Mouse (Mus musculus) intestine, postnatal 0 days (tissue): ENCODE data around the gene Rab19. TPM values are rescaled to one million over a fixed set of nuclear protein-coding genes. Genes with fewer than 3 reads are reported as not detected.
A peak's percentile ranks its signal among the peaks of the same experiment; 100 is the strongest.

Experiments used
- ATAC-seq: fragments of 200-750 bp; cut with Nextera tagmentation; 2 replicates; pipeline ENCODE4 v1.8.0; 2017; ENCODE audit warnings: mild to moderate bottlenecking, moderate TSS enrichment, moderate library complexity
- H3K27ac ChIP-seq: fragments of 300-500 bp; sonication (generic); 2 replicates; pipeline ENCODE4 v1.5.1; 2014; ENCODE audit warnings: mild to moderate bottlenecking, low read depth, low read length, moderate library complexity
- H3K27me3 ChIP-seq: fragments of 300-500 bp; sonication (generic); replicated peaks from 2 replicates; pipeline ENCODE4 v1.6.1; 2014; ENCODE audit warnings: low read length, mixed read lengths; ENCODE audit not compliant: control insufficient read depth, insufficient read depth
- H3K36me3 ChIP-seq: fragments of 300-500 bp; sonication (generic); 2 replicates; pipeline ENCODE4 v1.6.1; 2014; ENCODE audit warnings: mild to moderate bottlenecking, moderate library complexity; ENCODE audit not compliant: control insufficient read depth, insufficient read depth
- H3K4me1 ChIP-seq: fragments of 300-500 bp; sonication (generic); replicated peaks from 2 replicates; pipeline ENCODE4 v1.6.1; 2014; ENCODE audit warnings: antibody characterized with exemption, low read length, mixed read lengths; ENCODE audit not compliant: control insufficient read depth, insufficient read depth
- H3K4me2 ChIP-seq: fragments of 300-500 bp; sonication (generic); replicated peaks from 2 replicates; pipeline ENCODE4 v1.6.1; 2014; ENCODE audit warnings: low read depth, mild to moderate bottlenecking, moderate library complexity
- H3K4me3 ChIP-seq: fragments of 300-500 bp; sonication (generic); 2 replicates; pipeline ENCODE4 v1.5.1; 2014; ENCODE audit warnings: low read depth, low read length
- H3K9ac ChIP-seq: fragments of 300-500 bp; sonication (generic); 2 replicates; pipeline ENCODE4 v1.6.1; 2014; ENCODE audit warnings: mild to moderate bottlenecking, low read depth, low read length
- H3K9me3 ChIP-seq: fragments of 300-500 bp; sonication (generic); 2 replicates; pipeline ENCODE4 v1.6.1; 2016; ENCODE audit warnings: mixed run types; ENCODE audit not compliant: control insufficient read depth
- CTCF ChIP-seq: sonication (generic); IDR thresholded peaks from 2 replicates; pipeline ENCODE4 v1.5.1; 2016; ENCODE audit warnings: low read depth, mild to moderate bottlenecking, control low read depth, antibody characterized with exemption, moderate library complexity
- whole genome bisulfite sequencing: fragments of 180-500 bp; shearing (Covaris S2); extraction: QIAGEN DNeasy Blood & Tissue Kit; methylation state at CpG from one replicate; pipeline ENCODE4 v1.1.7; 2014; 5-methylcytosine and 5-hydroxymethylcytosine counted together
- polyA plus RNA-seq: library from polyadenylated mRNA; unstranded; fragments of >200 nt; fragmentation: Nextera tagmentation; extraction: Ambion mirVana; gene quantifications from 2 replicates; pipeline ENCODE4 v1.2.1, GENCODE M21; 2015

Rab19 gene
- polyA plus RNA-seq, 1 experiment from 2014 or later = 14.7 TPM

GRCm38 (mm10) chr6:39423130-39423551, 42.2 kb downstream of the Rab19 start:
- 59% methylated on average over 6 of the region's 6 CpGs for WGBS
- Histone ChIP-seq H3K9ac (no peak overlapping the region), H3K4me3 (no peak overlapping the region), H3K27ac (no peak overlapping the region), H3K4me1 (no peaks in the 10 kb centered on the region; the same call in 1 of the 2 replicates), H3K27me3 (no peaks in the 10 kb centered on the region), H3K36me3 (no peaks in the 10 kb centered on the region), H3K9me3 (no peaks in the 10 kb centered on the region), H3K4me2 (no peak overlapping the region)
- no peak for ATAC-seq
- no peak for TF ChIP-seq CTCF

- Histone ChIP-seq H3K27me3 (no peaks in the 10 kb centered on the region), H3K36me3 (no peaks in the 10 kb centered on the region), H3K27ac (no peak overlapping the region), H3K4me3 (no peak overlapping the region), H3K4me1 (no peaks in the 10 kb centered on the region), H3K9ac (no peak overlapping the region), H3K4me2 (no peak overlapping the region), H3K9me3 (no peaks in the 10 kb centered on the region)
- no peak for TF ChIP-seq CTCF
- 90% methylated on average over 7 of the region's 7 CpGs for WGBS
- ATAC-seq = no peak
These were observed 42.7 kb downstream of the Rab19 start for GRCm38 (mm10) chr6:39423686-39424085.

GRCm38 (mm10) chr6:39425181-39425580, 44.2 kb downstream of the Rab19 start:
- Histone ChIP-seq H3K9me3 (no peaks in the 10 kb centered on the region), H3K4me2 (no peak overlapping the region), H3K27ac (no peak overlapping the region), H3K36me3 (no peaks in the 10 kb centered on the region), H3K4me1 (no peaks in the 10 kb centered on the region), H3K4me3 (no peak overlapping the region), H3K9ac (no peak overlapping the region), H3K27me3 (no peaks in the 10 kb centered on the region)
- ATAC-seq = no peak
- 51% methylated on average over 2 of the region's 2 CpGs for WGBS
- no peak for TF ChIP-seq CTCF

GRCm38 (mm10) chr6:39426725-39427124, 45.8 kb downstream of the Rab19 start:
- peak; percentile 72 for ATAC-seq
- WGBS = 61% methylated on average over 4 of the region's 4 CpGs

GRCm38 (mm10) chr6:39427276-39428003, 46.5 kb downstream of the Rab19 start:
- WGBS = 61% methylated on average over 4 of the region's 4 CpGs
- no peaks in the 10 kb centered on the region for H3K27me3 ChIP-seq
- H3K4me1 ChIP-seq = no peaks in the 10 kb centered on the region
- no peaks in the 10 kb centered on the region for H3K9me3 ChIP-seq
- H3K4me2 ChIP-seq = no peak overlapping the region
- H3K4me3 ChIP-seq = no peak overlapping the region
- no peak for TF ChIP-seq CTCF
- peak; percentile 36; the same call in 1 of the 2 replicates for ATAC-seq
- no peak overlapping the region for H3K27ac ChIP-seq
- H3K9ac ChIP-seq = no peak overlapping the region
- H3K36me3 ChIP-seq = no peaks in the 10 kb centered on the region

More at GRCm38 (mm10) chr6:39426725-39427124, 45.8 kb downstream of the Rab19 start:
- Histone ChIP-seq H3K4me2 (no peak overlapping the region), H3K36me3 (no peaks in the 10 kb centered on the region), H3K9ac (no peak overlapping the region), H3K4me1 (no peaks in the 10 kb centered on the region), H3K27me3 (no peaks in the 10 kb centered on the region), H3K4me3 (no peak overlapping the region), H3K27ac (no peak overlapping the region), H3K9me3 (no peaks in the 10 kb centered on the region)
- TF ChIP-seq CTCF = no peak

GRCm38 (mm10) chr6:39429007-39429788, 48.2 kb downstream of the Rab19 start:
- no peaks in the 10 kb centered on the region for H3K4me1 ChIP-seq
- no peak overlapping the region for H3K4me3 ChIP-seq
- no peak for TF ChIP-seq CTCF
- no peak for ATAC-seq
- H3K9me3 ChIP-seq = no peaks in the 10 kb centered on the region
- H3K27me3 ChIP-seq = no peaks in the 10 kb centered on the region
- H3K36me3 ChIP-seq = no peaks in the 10 kb centered on the region
- H3K27ac ChIP-seq = no peak overlapping the region
- 69% methylated on average over 6 of the region's 6 CpGs for WGBS
- no peak overlapping the region for H3K4me2 ChIP-seq
- H3K9ac ChIP-seq = no peak overlapping the region
